Mouse (Mus musculus) hematopoietic stem cell, adult 5-6 weeks (primary cell): ENCODE data around the gene Nkap. TPM values are rescaled to one million over a fixed set of nuclear protein-coding genes. Genes with fewer than 3 reads are reported as not detected.
"Not testable (repeated sequence)": the region's sequence is repeated elsewhere in the genome, so short reads cannot be mapped to it uniquely, and the experiment has no call there.

ENCODE experiments used
- ATAC-seq, 2 experiments: fragments of 125-278 bp in 1 of 2; replicated peaks in 1 of 2; 2 replicates each; pipeline ENCODE4 v1.8.0; 2016 to 2017; ENCODE audit warnings: inconsistent platforms in 2 of 2, mild to moderate bottlenecking in 2 of 2, moderate number of reproducible peaks in 2 of 2, low read depth in 1 of 2, moderate TSS enrichment in 1 of 2; ENCODE audit not compliant: low FRiP score in 2 of 2, poor library complexity in 2 of 2, severe bottlenecking in 2 of 2, insufficient read depth in 1 of 2, low TSS enrichment in 1 of 2
- total RNA-seq: library from RNA; stranded (forward); fragments of 172-1452, 232-1000 nt; gene quantifications from 2 replicates; pipeline ENCODE4 v1.2.3, GENCODE M21; 2017

The Nkap gene
- total RNA-seq, 1 experiment from 2014 or later, result 47.8 TPM

- ATAC-seq, result no peak
These were observed 1.1 kb upstream of the Nkap start for GRCm38 (mm10) chrX:37125511-37125910.

- no peak for ATAC-seq
These were observed 15.1 kb downstream of the Nkap start for GRCm38 (mm10) chrX:37141732-37142131.

- not testable (repeated sequence) for ATAC-seq
These were observed 17.9 kb downstream of the Nkap start for GRCm38 (mm10) chrX:37144498-37144897.

GRCm38 (mm10) chrX:37144954-37145353 is 18.4 kb downstream of the Nkap start:
- peak; percentile 84 to 91 for ATAC-seq

GRCm38 (mm10) chrX:37157839-37158238 is 31.2 kb downstream of the Nkap start:
- no peak; a peak in 1 of 4 replicates for ATAC-seq

- ATAC-seq, result peak in 1 of 2 experiments; percentile 42; a peak in 1 of 4 replicates
These were observed 34.6 kb downstream of the Nkap start for GRCm38 (mm10) chrX:37161169-37161568.

GRCm38 (mm10) chrX:37163115-37163514 is 36.5 kb downstream of the Nkap start:
- ATAC-seq, result no peak

- ATAC-seq, result peak; percentile 62 to 66; a peak in 2 of 4 replicates
These were observed 40.5 kb downstream of the Nkap start for GRCm38 (mm10) chrX:37167085-37167484.

- no peak for ATAC-seq
These were observed 42.1 kb downstream of the Nkap start, which contains the start of gene Akap14 for GRCm38 (mm10) chrX:37168742-37169141. Gene Akap14, minus strand, starts transcription at chrX:37168842.

- not testable (repeated sequence) for ATAC-seq
These were observed 57.8 kb downstream of the Nkap start for GRCm38 (mm10) chrX:37184401-37184800.

- ATAC-seq, result 0 out of 4 replicates have a peak, but pooled peaks of 1 of the 2 experiments have one; percentile 6
These were observed 64.1 kb downstream of the Nkap start for GRCm38 (mm10) chrX:37190755-37191104.

GRCm38 (mm10) chrX:37191105-37191743 is 64.6 kb downstream of the Nkap start, which contains the start of the genes Ndufa1 and Rnf113a1:
Gene Ndufa1, minus strand, starts transcription at chrX:37191163.
Gene Rnf113a1, plus strand, starts transcription at chrX:37191245.
- peak; percentile 85 to 96 for ATAC-seq

GRCm38 (mm10) chrX:37191744-37192379 is 65.3 kb downstream of the Nkap start:
- peak; percentile 23 to 36; a peak in 3 of 4 replicates for ATAC-seq

GRCm38 (mm10) chrX:37198676-37199075 is 72.1 kb downstream of the Nkap start:
- no peak for ATAC-seq

Other genes with a start within 250 kb of the Nkap start
- 9.9 and 11.6 TPM in 2 replicates for gene Nkrf, start 223.9 kb upstream of the Nkap start, total RNA-seq
- 120 and 122 TPM in 2 replicates for gene Sept6, start 135.0 kb upstream of the Nkap start, total RNA-seq
- not detected in 2 replicates for gene Sowahd, start 78.0 kb upstream of the Nkap start, total RNA-seq
- 5,658 and 5,878 TPM in 2 replicates for gene Rpl39, start 41.4 kb upstream of the Nkap start, total RNA-seq
- gene Upf3b, start 16.5 kb upstream of the Nkap start, total RNA-seq, result 53.0 and 71.3 TPM in 2 replicates
- not detected in 2 replicates for gene Akap14, start 42.0 kb downstream of the Nkap start, total RNA-seq
- gene Ndufa1, start 64.4 kb downstream of the Nkap start, total RNA-seq, result 40.3 and 70.0 TPM in 2 replicates
- 1.0 and 1.9 TPM in 2 replicates for gene Rnf113a1, start 64.5 kb downstream of the Nkap start, total RNA-seq
- gene Gm9, start 84.2 kb downstream of the Nkap start, total RNA-seq, result not detected in 2 replicates
- gene Rhox1, start 95.5 kb downstream of the Nkap start, total RNA-seq, result not detected in 2 replicates
- not detected in 2 replicates for gene Rhox2a, start 118.2 kb downstream of the Nkap start, total RNA-seq
- not detected in 2 replicates for gene Rhox3a, start 123.1 kb downstream of the Nkap start, total RNA-seq
- gene Rhox4a, start 138.5 kb downstream of the Nkap start, total RNA-seq, result not detected in 2 replicates